Mouse (Mus musculus) layer of hippocampus, adult 18-20 months (tissue): Measurements from ENCODE around the gene Tcta. TPM values are rescaled to one million over a fixed set of nuclear protein-coding genes. Genes with fewer than 3 reads are reported as not detected.
"Not testable (repeated sequence)": the region's sequence is repeated elsewhere in the genome, so short reads cannot be mapped to it uniquely, and the experiment has no call there.

Source experiments
- DNase-seq, 2 experiments: peaks; one replicate each; pipeline ENCODE4 v3.0.0; 2022; ENCODE audit warnings: low spot score in 2 of 2
- total RNA-seq, 2 experiments: library from RNA; stranded (reverse); gene quantifications; 2 replicates each; pipeline ENCODE4 v1.2.3; 2021

Tcta gene
- total RNA-seq, 2 experiments from 2014 or later: 29.9 to 31.3 TPM

DNA sequence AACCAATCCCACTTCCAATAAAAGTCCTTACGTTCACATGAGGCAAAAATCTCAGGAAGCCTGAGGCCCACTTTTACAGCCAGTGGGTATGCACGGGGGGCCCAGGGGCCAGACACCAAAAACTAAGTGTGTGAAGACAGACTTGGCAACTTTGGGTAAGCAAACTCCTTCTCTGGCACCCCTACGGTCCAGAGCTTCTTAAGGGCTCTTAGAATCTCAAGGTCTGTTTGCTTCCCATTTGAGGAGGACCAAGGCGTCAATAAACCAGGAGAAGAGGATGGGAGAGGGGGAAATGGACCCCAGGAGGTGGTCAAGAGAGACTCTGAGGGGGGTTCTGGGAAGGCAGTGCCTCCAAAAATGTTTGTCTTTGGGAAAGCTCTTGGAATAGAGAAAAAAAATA lies 32.5 kb downstream of the Tcta start:
- DNase-seq: no peak

- no peak for DNase-seq
Measured at GRCm38 (mm10) chr9:108272691-108273090, 33.3 kb downstream of the Tcta start.

DNA sequence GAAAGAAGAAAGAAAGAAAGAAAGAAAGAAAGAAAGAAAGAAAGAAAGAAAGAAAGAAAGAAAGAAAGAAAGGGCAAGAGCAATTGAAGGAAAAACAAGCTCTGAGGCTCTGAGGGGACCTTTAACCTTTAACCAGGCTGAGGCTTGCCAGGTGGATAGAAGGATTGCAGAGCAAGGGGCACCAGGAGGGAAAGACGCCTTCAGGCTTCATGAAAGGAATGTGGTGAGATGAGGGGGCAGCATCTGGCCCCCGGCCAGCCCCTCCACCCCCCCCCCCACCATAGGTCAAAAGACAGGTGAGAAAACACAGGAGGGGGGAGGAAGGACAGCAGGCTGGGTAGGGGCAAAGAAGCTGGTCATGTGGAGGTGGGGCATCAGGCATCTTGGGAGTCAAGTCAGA lies 34.0 kb downstream of the Tcta start:
- DNase-seq: no peak

DNA sequence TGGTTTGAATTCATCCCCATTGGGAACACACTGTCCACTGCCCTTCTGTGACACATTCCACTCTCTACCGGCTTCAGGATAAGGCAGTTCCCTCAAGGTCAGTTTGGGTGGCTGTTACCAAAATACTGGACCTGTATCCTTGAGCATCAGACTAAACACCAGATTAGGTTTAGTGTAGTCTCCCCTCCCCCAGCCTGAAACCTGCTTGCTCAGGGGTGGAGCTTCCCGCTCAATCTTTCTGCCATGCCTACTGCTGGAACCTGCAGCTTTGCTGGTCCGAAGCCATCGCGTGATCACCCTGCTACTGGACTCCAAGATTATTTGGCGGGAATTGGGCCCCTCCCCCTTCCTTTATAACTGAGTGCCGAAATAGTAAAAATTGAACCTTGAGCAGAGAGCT lies 37.3 kb downstream of the Tcta start:
- not testable (repeated sequence) for DNase-seq

GRCm38 (mm10) chr9:108267691-108268090 lies 38.3 kb downstream of the Tcta start:
- no peak for DNase-seq

DNA sequence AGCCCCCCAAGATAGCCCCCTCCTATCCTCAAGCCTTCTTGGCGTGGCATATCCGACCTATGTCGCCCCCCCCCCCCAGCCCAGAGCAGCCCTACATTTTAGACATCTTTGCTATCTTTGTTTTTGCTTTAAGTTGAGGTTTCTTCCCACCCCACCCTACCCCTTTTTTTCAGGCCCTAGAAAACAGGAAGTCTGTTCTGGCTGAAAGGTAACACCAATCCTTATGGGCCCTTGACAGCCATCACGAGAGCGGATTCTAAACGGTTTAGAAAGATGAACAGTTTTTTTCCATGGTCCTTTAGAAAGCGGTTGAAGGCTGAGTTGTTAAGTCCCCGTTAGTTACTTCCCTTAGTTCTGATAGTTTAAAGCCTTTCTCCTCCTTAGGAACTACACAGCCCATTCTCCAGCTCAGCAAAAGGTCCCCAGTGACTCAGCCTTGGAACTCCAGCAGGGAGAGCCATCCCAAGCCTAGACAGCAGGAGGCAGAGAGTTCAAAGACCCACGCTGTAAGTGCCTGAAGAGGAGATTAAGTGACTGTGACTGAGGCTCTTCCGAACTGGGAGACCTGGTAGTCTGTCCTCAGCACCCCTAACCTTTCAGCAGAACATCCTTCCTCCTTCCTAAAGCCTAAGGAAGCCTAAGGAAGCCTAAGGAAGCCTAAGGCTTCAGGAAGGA lies 39.6 kb downstream of the Tcta start:
- no peak for DNase-seq

- no peak for DNase-seq
Measured at GRCm38 (mm10) chr9:108264191-108264921, 41.6 kb downstream of the Tcta start.

- peak; percentile 98 for DNase-seq
Measured at GRCm38 (mm10) chr9:108263690-108264190, 42.2 kb downstream of the Tcta start, which contains the start of gene Dag1. Gene Dag1, minus strand, starts transcription at chr9:108263958.

- DNase-seq: peak in 1 of 2 experiments; percentile 48
Measured at GRCm38 (mm10) chr9:108263131-108263681, 42.8 kb downstream of the Tcta start.

DNA sequence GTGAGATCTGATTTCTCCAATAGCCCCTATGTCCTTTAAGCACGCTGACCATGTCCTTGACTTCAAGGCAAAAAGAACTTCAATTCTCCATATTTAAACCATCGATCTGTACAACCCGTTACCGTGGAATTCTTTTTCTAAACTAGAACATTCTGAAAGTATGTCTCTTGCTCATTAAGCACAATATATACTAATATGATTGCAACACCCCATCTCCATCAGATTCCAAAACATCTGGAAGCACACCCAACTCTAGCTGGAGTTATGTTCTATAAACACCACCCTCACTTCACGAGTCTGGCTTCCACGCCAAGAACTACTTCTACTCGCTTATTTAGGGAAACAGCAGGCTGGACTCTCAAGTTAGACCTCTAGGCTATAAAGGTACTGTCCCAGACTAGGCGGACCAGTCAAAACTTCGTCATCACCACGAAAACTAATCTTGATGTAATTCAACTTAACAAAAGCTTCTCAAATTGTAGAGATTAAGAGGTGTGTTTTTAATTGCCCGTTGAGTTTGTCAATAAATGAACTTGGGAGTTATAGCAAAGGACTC lies 43.4 kb downstream of the Tcta start:
- DNase-seq: no peak

DNA sequence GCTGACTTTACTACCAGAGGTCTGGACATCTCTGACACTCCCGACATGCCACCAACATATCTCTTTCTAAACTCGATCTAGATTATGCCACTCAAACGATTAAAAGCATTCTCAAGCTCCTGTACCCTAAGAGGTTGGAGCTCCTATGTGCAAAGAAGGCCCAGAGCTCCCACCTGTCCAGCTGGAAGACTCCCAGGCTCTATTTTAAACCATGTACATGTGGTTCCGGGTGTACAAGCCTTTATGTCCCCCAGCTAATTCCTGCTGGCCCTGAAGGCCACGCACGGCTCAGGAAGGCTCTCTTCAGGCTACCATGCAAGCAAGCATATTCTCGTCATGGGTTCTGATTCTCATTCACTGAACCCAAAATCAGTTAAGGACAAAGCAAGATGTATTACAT lies 44.1 kb downstream of the Tcta start:
- DNase-seq: no peak

DNA sequence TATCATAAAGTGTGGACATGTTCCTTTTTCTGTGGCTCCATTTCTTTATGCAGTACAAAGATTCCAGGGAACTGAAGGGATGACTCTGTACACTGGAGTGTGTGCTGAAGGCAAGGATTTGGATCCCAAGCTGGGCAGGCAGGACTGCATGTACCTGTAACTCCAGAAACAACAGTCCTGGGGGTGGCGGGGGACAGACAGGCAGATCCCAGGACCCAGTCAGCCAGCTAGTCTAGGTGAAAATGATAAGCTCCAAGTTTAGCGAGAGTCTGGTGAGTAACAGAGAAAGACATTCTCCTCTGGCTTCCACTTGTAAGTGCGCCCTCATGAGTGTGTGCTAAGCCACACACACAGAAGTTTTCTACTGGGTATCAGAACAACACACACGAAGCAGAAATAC lies 45.4 kb downstream of the Tcta start:
- DNase-seq: no peak

Other genes with a start within 250 kb of the Tcta start
- not detected for gene Mst1, start 225.7 kb downstream of the Tcta start, total RNA-seq
- gene Rnf123, start 222.8 kb downstream of the Tcta start, total RNA-seq: 100 to 1,000 TPM in 1 of 2 experiments, 10 to 100 TPM in 1; 87.8 to 104 TPM
- 10 to 100 TPM; 27.0 to 35.7 TPM for gene Apeh, start 211.6 kb downstream of the Tcta start, total RNA-seq
- 100 to 1,000 TPM; 228 to 231 TPM for gene Bsn, start 115.8 kb downstream of the Tcta start, total RNA-seq
- 10 to 100 TPM; 73.4 to 75.4 TPM for gene Dag1, start 42.2 kb downstream of the Tcta start, total RNA-seq
- 100 to 1,000 TPM; 114 to 116 TPM for gene Nicn1, start 15.7 kb downstream of the Tcta start, total RNA-seq
- gene Amt, start 9.3 kb downstream of the Tcta start, total RNA-seq: 10 to 100 TPM; 30.2 to 33.0 TPM
- gene Rhoa, start within 50 bp of the Tcta start, total RNA-seq: 100 to 1,000 TPM; 163 to 172 TPM
- 10 to 100 TPM; 58.5 to 70.8 TPM for gene Gpx1, start 32.7 kb upstream of the Tcta start, total RNA-seq
- gene Usp4, start 41.7 kb upstream of the Tcta start, total RNA-seq: 100 to 1,000 TPM; 102 to 105 TPM
- 1 to 10 TPM; 2.3 to 2.5 TPM for gene 1700102P08Rik, start 86.6 kb upstream of the Tcta start, total RNA-seq
- not detected for gene Ccdc36, start 122.3 kb upstream of the Tcta start, total RNA-seq
- gene BC048562, start 130.3 kb upstream of the Tcta start, total RNA-seq: not detected
- gene Ccdc71, start 154.4 kb upstream of the Tcta start, total RNA-seq: 10 to 100 TPM; 34.7 to 40.2 TPM
- gene Klhdc8b, start 155.4 kb upstream of the Tcta start, total RNA-seq: 10 to 100 TPM; 18.8 to 19.6 TPM
- gene Lamb2, start 173.6 kb upstream of the Tcta start, total RNA-seq: 10 to 100 TPM; 27.5 to 29.5 TPM
- gene Usp19, start 184.4 kb upstream of the Tcta start, total RNA-seq: 100 to 1,000 TPM; 145 to 154 TPM
- 10 to 100 TPM; 74.4 to 83.4 TPM for gene Qars, start 201.5 kb upstream of the Tcta start, total RNA-seq
- 100 to 1,000 TPM; 143 to 150 TPM for gene Qrich1, start 210.6 kb upstream of the Tcta start, total RNA-seq